Mouse (Mus musculus) right cerebral cortex, postnatal 25 days (tissue): ENCODE measurements around the gene C1qbp.

Source experiments
- DNase-seq: peaks from one replicate; pipeline ENCODE4 v3.0.0; 2022

The C1qbp gene

DNA sequence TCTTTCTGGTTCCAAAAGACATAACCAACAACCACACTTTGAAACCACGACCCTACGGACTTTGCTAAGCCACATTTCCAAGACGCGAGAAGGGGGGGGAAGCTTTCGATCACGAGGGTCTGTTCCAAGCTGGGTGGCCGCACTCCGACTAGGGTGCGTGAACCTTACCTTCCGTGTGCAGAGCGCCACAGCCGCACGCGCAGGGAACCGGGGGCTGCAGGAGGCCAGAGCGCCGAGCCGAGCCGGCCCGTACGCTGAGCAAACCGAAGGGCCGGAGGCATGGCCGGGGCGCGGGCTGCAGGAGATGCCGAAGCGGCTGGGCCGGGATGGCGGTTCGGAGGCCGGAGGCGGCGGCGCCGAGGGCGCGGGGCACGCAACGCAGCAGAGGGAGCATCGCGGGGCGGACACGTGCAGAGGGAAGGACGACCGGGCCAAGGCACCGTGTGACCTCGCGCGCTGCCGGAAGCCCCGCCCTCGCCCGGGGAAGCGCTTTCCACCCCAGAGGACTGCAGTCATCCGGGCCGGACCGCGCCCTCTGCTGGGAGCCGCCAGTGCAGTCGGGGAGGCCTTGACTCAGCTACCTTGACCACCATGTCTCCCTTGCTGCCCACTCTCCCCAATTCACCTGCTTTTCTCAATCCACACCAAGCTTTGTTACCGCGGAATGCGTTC is at the start of gene C1qbp:
Gene C1qbp (minus strand): TSS at position 470 of the 672 bp plus-strand sequence.
- peak; percentile 92 for DNase-seq

DNA sequence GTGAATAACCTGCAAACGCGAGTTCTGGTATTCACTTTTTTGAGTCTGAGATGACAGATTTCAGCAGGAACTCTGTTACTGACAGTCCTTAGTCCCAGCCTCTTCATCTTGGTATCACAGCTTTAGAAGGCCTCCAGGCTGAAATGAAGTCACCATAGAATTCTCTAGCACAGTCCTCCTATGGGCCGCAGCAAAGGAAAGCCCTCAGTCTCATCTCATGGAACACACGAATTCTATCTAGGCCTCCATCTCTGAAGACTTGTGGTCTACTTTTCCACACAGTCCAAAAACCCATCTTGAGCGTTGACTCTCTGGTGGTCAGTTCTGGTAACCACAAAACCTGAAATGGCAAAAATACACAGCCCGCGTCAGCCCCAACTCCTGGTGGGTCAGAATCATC is 49.2 kb upstream of the C1qbp start:
- DNase-seq, result no peak

DNA sequence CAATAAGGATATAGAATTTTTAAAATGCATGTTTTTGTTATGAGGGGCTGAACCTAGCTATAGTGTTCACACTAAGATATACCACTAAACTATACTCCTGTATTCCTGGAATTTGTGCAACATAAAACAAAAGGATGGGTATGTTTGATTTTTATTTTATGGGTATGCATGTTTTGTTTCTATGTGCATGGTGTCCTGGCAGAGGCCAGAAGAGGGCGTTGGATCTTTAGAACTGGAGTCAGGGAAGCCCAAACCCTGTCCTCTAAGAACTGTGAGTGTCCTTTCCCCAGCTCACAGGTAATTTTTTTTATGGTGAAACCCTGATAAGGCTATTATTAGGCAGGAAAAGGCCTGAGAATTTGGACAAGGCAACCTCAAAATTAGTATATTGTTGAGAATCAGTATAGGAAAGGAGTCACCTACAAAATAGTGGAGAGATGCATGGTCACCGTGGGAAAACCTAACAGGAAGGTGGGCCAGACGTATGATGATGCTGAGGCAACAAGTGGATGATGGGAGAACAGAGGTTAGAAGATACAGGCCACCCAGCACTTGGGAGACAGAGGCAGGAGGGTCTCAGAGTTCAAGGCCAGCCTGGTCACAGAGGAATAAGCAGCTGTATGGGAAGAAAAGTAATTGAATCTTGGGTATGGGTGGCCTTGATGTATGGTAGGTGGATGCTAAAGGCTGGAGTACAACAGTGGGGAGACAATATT is 46.7 kb upstream of the C1qbp start:
- no peak for DNase-seq

DNA sequence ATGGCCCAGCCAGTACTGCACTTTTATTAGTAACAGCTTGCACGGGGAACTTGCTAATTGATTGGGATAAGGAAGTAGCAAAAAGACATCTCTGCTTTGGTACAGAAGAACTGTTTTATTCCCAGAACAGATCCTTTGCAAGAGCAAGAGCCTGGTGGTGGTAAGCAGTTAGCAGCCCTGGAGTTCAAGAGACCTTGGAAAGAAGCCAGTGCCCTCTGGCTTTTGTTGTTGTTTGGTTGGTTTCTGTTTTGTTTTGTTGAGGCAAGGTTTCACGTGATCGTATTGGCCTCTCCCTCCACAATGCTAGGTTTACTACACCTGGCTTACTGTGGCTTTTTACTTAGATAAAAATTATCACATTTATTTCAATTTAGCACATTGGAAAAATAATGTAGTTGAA is 45.5 kb upstream of the C1qbp start:
- no peak for DNase-seq

GRCm38 (mm10) chr11:71019201-71020068 is 36.6 kb upstream of the C1qbp start, which contains the start of the genes Mis12 and Derl2:
Gene Mis12 (plus strand): TSS chr11:71019611.
Gene Derl2 (minus strand): TSS chr11:71019841.
- DNase-seq, result peak; percentile 99

- DNase-seq, result no peak
Observed at GRCm38 (mm10) chr11:71018416-71019200, 35.8 kb upstream of the C1qbp start.

GRCm38 (mm10) chr11:71017051-71017450 is 34.2 kb upstream of the C1qbp start:
- DNase-seq, result no peak

GRCm38 (mm10) chr11:71012743-71013142 is 29.9 kb upstream of the C1qbp start:
- no peak for DNase-seq

GRCm38 (mm10) chr11:71008321-71008720 is 25.5 kb upstream of the C1qbp start:
- no peak for DNase-seq

GRCm38 (mm10) chr11:71007831-71008230 is 25.0 kb upstream of the C1qbp start:
- no peak for DNase-seq

GRCm38 (mm10) chr11:71007026-71007425 is 24.2 kb upstream of the C1qbp start:
- DNase-seq, result no peak

GRCm38 (mm10) chr11:71005046-71005445 is 22.2 kb upstream of the C1qbp start:
- no peak for DNase-seq

DNA sequence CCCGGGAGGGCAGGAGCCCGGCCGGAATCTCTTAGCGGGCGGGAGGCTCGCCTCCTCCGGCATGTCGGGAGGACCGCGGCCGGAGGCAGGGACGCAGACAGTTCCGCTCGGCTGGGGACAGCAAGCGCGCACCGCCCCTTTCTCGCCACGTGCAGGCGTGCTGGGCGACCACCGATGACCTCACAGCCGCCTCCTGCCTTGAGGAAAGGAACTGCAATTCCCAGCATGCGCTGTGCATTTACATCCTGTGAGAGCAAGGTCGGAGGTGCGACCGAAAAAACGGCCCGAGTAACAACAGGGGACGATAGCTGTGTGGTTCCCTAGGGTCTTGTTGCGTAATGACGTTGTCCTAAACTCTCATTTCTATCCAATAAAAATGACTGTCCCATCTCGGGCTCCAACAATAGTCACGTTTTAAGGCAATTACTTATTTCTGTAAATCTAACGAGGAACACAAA is 21.5 kb upstream of the C1qbp start, which contains the start of gene Dhx33:
Gene Dhx33 (minus strand): TSS at position 122 of the 458 bp plus-strand sequence.
- peak; percentile 96 for DNase-seq

DNA sequence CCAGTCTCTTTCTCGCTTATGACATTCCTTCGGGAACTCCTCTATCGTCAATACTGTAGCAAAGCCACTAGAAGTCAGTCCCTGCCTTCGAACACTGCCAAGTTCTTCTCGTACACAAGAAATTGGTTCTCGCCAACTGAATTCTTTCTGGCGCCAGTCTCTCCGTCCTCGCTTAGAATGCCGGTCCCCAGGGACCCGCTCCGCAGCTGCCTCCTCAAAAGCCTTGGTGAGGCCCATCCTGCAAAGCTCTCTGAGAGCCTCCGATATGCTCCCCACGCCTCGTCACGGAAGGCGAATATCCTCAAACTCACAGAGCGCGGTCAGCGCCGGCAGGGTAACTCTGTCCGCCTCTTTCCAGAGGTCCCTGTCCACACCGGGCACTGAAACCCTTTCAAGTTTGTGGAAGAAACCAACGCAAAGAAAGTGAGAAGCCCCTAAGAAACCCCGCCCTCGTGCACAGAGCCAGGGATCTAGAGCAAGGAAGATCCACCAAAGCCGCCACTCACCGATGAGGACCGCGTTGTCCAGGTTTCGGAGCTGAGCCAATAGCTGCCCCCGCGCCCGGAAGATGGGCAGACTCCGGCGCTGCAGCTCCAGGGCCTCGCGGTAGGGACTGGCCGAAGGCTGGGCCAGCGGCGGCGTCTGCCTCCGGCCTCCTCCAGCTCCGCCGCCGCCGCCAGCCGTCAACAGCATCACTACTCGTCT is 20.9 kb upstream of the C1qbp start:
- DNase-seq, result no peak

GRCm38 (mm10) chr11:71001167-71001566 is 18.3 kb upstream of the C1qbp start:
- DNase-seq, result no peak

- no peak for DNase-seq
Observed at GRCm38 (mm10) chr11:70982030-70982429, 796 bp downstream of the C1qbp start.

DNA sequence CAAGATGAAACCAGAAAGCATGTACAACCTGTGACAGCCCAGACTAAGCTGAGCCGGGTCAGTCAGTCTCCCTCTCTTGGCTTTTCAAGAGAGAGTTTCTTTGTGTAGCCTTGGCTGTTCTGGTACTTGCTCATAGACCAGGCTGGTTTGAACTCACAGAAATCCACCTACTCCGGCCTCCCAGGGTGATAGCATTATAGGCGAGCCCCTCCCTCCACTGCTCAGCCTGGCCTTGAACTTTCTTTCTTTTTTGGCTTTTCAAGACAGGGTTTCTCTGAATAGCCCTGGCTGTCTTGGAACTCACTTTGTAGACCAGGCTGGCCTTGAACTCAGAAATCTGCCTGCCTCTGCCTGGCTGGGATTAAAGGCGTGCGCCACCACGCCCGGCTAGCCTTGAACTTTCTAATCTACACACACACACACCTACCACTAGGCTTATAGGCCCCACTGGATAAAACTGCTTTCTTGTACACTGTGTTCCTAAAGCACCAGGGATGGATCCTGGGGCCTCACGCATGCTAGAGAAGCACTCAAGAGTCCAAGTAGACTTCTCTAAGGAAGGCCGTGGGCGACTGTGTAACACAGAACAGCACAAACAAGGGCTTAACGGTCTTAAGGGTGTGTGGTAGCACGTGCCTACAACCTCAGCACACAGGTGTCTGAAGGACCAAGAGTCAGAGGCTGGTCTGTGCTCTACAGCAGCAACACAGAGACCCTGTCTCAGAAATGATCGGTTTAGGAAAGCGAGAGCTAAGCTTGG is 1.9 kb downstream of the C1qbp start:
- DNase-seq, result no peak

GRCm38 (mm10) chr11:70980232-70980631 is 2.6 kb downstream of the C1qbp start:
- DNase-seq, result no peak

GRCm38 (mm10) chr11:70977293-70977692 is 5.5 kb downstream of the C1qbp start:
- DNase-seq, result no peak

- peak; percentile 17 for DNase-seq
Observed at GRCm38 (mm10) chr11:70975193-70975592, 7.6 kb downstream of the C1qbp start.

DNA sequence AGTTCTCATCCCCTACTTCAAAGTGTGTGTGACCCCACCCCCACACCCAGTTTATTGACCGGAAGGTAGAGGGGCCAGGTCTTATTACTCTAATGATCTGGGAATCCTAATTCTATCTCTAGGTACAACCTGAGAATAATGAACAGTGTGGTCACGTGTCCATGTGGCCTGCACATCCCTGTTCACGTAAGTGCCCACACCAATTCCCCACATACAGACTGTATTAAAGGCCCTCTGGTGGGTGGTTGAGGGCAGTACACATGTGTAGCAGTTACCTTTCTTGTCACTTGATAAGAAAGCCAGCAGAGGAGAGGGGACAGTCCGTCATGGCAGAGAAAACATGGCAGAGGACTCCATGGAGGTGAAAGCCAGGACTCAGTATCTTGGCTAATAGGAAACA is 8.9 kb downstream of the C1qbp start:
- DNase-seq, result no peak
